Mouse (Mus musculus) heart, embryonic 13.5 days (tissue): ENCODE measurements around the gene Tmem184b. TPM values are rescaled to one million over a fixed set of nuclear protein-coding genes. Genes with fewer than 3 reads are reported as not detected.
A peak's percentile ranks its signal among the peaks of the same experiment; 100 is the strongest.

Experiments used
- ATAC-seq: fragments of 200-750 bp; cut with Nextera tagmentation; 2 replicates; pipeline ENCODE4 v1.8.0; 2017; ENCODE audit warnings: moderate TSS enrichment; ENCODE audit not compliant: insufficient number of reproducible peaks, low FRiP score, low TSS enrichment; ENCODE audit errors: extremely low read depth
- H3K27ac ChIP-seq: fragments of 300-500 bp; sonication (generic); replicated peaks from 2 replicates; pipeline ENCODE4 v1.5.1; 2015; ENCODE audit warnings: moderate library complexity, mild to moderate bottlenecking, inconsistent platforms
- H3K27me3 ChIP-seq: fragments of 300-500 bp; sonication (generic); replicated peaks from 2 replicates; pipeline ENCODE4 v1.6.1; 2015; ENCODE audit warnings: mild to moderate bottlenecking, inconsistent platforms
- H3K36me3 ChIP-seq: fragments of 300-500 bp; sonication (generic); 2 replicates; pipeline ENCODE4 v1.6.1; 2015; ENCODE audit warnings: mild to moderate bottlenecking, inconsistent platforms
- H3K4me1 ChIP-seq: fragments of 300-500 bp; sonication (generic); 2 replicates; pipeline ENCODE4 v1.6.1; 2015; ENCODE audit warnings: inconsistent platforms
- H3K4me2 ChIP-seq: fragments of 300-500 bp; sonication (generic); 2 replicates; pipeline ENCODE4 v1.6.1; 2015; ENCODE audit warnings: inconsistent platforms, mild to moderate bottlenecking, moderate library complexity
- H3K4me3 ChIP-seq: fragments of 300-500 bp; sonication (generic); 2 replicates; pipeline ENCODE4 v1.5.1; 2015; ENCODE audit warnings: moderate library complexity, mild to moderate bottlenecking, inconsistent platforms
- H3K9ac ChIP-seq: fragments of 300-500 bp; sonication (generic); 2 replicates; pipeline ENCODE4 v1.6.1; 2015; ENCODE audit warnings: inconsistent platforms, mild to moderate bottlenecking, moderate library complexity
- H3K9me3 ChIP-seq: fragments of 300-500 bp; sonication (generic); 2 replicates; pipeline ENCODE4 v1.6.1; 2016; ENCODE audit warnings: inconsistent platforms
- WGBS: fragments of 180-500 bp; shearing (Covaris S2); methylation state at CpG from one replicate; pipeline ENCODE4 v1.1.7; 2015; ENCODE audit warnings: mixed read lengths; 5-methylcytosine and 5-hydroxymethylcytosine counted together
- polyA plus RNA-seq: library from polyadenylated mRNA; unstranded; fragments of >200 nt; fragmentation: Nextera tagmentation; extraction: Ambion mirVana; gene quantifications from 2 replicates; pipeline ENCODE4 v1.2.1, GENCODE M21; 2015

The Tmem184b gene
- polyA plus RNA-seq, 1 experiment from 2014 or later = 65.8 TPM

- ATAC-seq = no peak
- H3K27ac ChIP-seq = no peak overlapping the region; the same call in 1 of the 2 replicates
- H3K4me3 ChIP-seq = no peak overlapping the region
- WGBS = 82% methylated on average over 12 of the region's 12 CpGs
- peaks cover 87% of the 10 kb centered on the region for H3K36me3 ChIP-seq
- no peaks in the 10 kb centered on the region for H3K9me3 ChIP-seq
- H3K4me2 ChIP-seq = no peak overlapping the region
- H3K27me3 ChIP-seq = no peaks in the 10 kb centered on the region
- H3K9ac ChIP-seq = peak overlapping the region; percentile 24; the same call in 1 of the 2 replicates
- peaks cover 60% of the 10 kb centered on the region for H3K4me1 ChIP-seq
Observed at GRCm38 (mm10) chr15:79429527-79429926, 26.2 kb upstream of the Tmem184b start.

GRCm38 (mm10) chr15:79428616-79429015, 25.2 kb upstream of the Tmem184b start:
- peaks cover 87% of the 10 kb centered on the region for H3K36me3 ChIP-seq
- 67% methylated on average over 4 of the region's 4 CpGs for WGBS
- no peaks in the 10 kb centered on the region for H3K27me3 ChIP-seq
- no peak overlapping the region for H3K4me3 ChIP-seq
- no peak overlapping the region for H3K9ac ChIP-seq
- no peak overlapping the region for H3K4me2 ChIP-seq
- H3K4me1 ChIP-seq = peaks cover 51% of the 10 kb centered on the region
- no peak for ATAC-seq
- H3K27ac ChIP-seq = no peak overlapping the region
- H3K9me3 ChIP-seq = no peaks in the 10 kb centered on the region

GRCm38 (mm10) chr15:79427516-79427915, 24.1 kb upstream of the Tmem184b start:
- Histone ChIP-seq H3K4me3 (no peak overlapping the region), H3K4me1 (peaks cover 43% of the 10 kb centered on the region), H3K9me3 (no peaks in the 10 kb centered on the region), H3K4me2 (no peak overlapping the region), H3K27ac (peak overlapping the region; percentile 54; the same call in 1 of the 2 replicates), H3K36me3 (peaks cover 97% of the 10 kb centered on the region), H3K27me3 (no peaks in the 10 kb centered on the region), H3K9ac (no peak overlapping the region)
- no peak for ATAC-seq
- WGBS = 67% methylated on average over 6 of the region's 6 CpGs

- WGBS = 63% methylated on average over 11 of the region's 11 CpGs
- Histone ChIP-seq H3K9ac (no peak overlapping the region), H3K4me3 (no peak overlapping the region), H3K36me3 (peaks cover 99% of the 10 kb centered on the region), H3K27me3 (no peaks in the 10 kb centered on the region), H3K9me3 (no peaks in the 10 kb centered on the region), H3K4me2 (no peak overlapping the region), H3K27ac (no peak overlapping the region), H3K4me1 (peaks cover 26% of the 10 kb centered on the region)
- no peak for ATAC-seq
Observed at GRCm38 (mm10) chr15:79425516-79425915, 22.1 kb upstream of the Tmem184b start.

- WGBS = 79% methylated on average over 17 of the region's 17 CpGs
- no peaks in the 10 kb centered on the region for H3K9me3 ChIP-seq
- no peak for ATAC-seq
- no peak overlapping the region for H3K9ac ChIP-seq
- H3K4me3 ChIP-seq = no peak overlapping the region
- peaks cover 100% of the 10 kb centered on the region for H3K36me3 ChIP-seq
- no peak overlapping the region for H3K27ac ChIP-seq
- no peaks in the 10 kb centered on the region for H3K27me3 ChIP-seq
- peaks cover 19% of the 10 kb centered on the region for H3K4me1 ChIP-seq
- no peak overlapping the region for H3K4me2 ChIP-seq
Observed at GRCm38 (mm10) chr15:79424602-79425001, 21.2 kb upstream of the Tmem184b start.

GRCm38 (mm10) chr15:79422715-79423243, 19.4 kb upstream of the Tmem184b start:
- Histone ChIP-seq H3K9me3 (no peaks in the 10 kb centered on the region), H3K36me3 (peaks cover 99% of the 10 kb centered on the region), H3K4me2 (no peak overlapping the region), H3K4me3 (no peak overlapping the region), H3K9ac (0 out of 2 replicates have a peak overlapping the region, but pooled peaks have one; percentile 19), H3K27me3 (no peaks in the 10 kb centered on the region), H3K27ac (no peak overlapping the region), H3K4me1 (peaks cover 12% of the 10 kb centered on the region)
- no peak for ATAC-seq
- 67% methylated on average over 6 of the region's 6 CpGs for WGBS

DNA sequence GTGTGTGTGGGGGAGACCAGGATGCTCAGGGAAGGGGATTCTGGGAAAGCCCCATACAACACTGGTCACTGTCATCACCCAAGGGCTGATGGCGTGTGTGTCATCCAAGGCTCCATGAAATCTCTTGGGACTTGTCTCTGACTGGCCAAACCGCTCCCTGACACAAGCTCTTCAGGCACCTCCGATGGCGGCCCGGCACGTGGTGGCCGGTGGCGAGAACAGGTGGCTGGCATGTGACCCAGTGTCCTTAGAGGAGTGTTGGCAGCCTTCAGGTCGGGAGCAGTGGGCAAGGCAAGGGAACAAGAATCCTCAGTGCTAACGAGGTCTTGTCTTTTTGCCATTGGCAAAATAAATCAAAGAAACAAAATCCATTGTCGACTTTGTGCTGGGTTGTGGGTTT, 15.3 kb upstream of the Tmem184b start:
- WGBS = 86% methylated on average over 11 of the region's 11 CpGs
- H3K27ac ChIP-seq = no peak overlapping the region
- no peak overlapping the region for H3K4me3 ChIP-seq
- H3K9me3 ChIP-seq = no peaks in the 10 kb centered on the region
- H3K4me1 ChIP-seq = peaks cover 14% of the 10 kb centered on the region
- H3K4me2 ChIP-seq = no peak overlapping the region
- ATAC-seq = no peak
- H3K9ac ChIP-seq = no peak overlapping the region
- peaks cover 73% of the 10 kb centered on the region for H3K36me3 ChIP-seq
- no peaks in the 10 kb centered on the region for H3K27me3 ChIP-seq

DNA sequence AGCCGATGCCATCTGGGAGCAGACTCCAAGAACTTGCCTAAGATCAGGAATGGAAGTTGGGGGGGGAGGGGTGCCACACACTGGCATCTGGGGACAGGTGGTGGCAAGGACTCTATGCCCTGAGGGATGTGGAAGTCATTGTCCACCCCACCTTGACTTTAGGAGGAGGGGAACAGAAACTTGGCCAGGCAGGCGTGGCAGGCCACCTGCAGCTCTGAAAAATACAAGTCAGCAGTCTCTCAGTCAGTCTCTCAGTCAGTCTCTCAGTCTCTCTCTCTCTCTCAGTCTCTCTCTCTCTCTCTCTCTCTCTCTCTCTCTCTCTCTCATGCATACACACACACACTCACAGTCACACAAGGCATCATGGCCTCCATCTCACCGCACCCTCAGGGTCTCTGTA, 14.9 kb upstream of the Tmem184b start:
- Histone ChIP-seq H3K4me1 (peaks cover 14% of the 10 kb centered on the region), H3K27ac (no peak overlapping the region), H3K9ac (no peak overlapping the region), H3K4me2 (no peak overlapping the region), H3K27me3 (no peaks in the 10 kb centered on the region), H3K4me3 (no peak overlapping the region), H3K36me3 (peaks cover 68% of the 10 kb centered on the region), H3K9me3 (no peaks in the 10 kb centered on the region)
- WGBS = 93% methylated on average over 3 of the region's 3 CpGs
- no peak for ATAC-seq

GRCm38 (mm10) chr15:79417379-79417778, 14.0 kb upstream of the Tmem184b start:
- peaks cover 60% of the 10 kb centered on the region for H3K36me3 ChIP-seq
- H3K27ac ChIP-seq = no peak overlapping the region
- H3K4me1 ChIP-seq = peaks cover 10% of the 10 kb centered on the region
- no peak overlapping the region for H3K9ac ChIP-seq
- 94% methylated on average over 3 of the region's 3 CpGs for WGBS
- no peak for ATAC-seq
- H3K9me3 ChIP-seq = no peaks in the 10 kb centered on the region
- H3K27me3 ChIP-seq = no peaks in the 10 kb centered on the region
- H3K4me2 ChIP-seq = no peak overlapping the region
- H3K4me3 ChIP-seq = no peak overlapping the region

DNA sequence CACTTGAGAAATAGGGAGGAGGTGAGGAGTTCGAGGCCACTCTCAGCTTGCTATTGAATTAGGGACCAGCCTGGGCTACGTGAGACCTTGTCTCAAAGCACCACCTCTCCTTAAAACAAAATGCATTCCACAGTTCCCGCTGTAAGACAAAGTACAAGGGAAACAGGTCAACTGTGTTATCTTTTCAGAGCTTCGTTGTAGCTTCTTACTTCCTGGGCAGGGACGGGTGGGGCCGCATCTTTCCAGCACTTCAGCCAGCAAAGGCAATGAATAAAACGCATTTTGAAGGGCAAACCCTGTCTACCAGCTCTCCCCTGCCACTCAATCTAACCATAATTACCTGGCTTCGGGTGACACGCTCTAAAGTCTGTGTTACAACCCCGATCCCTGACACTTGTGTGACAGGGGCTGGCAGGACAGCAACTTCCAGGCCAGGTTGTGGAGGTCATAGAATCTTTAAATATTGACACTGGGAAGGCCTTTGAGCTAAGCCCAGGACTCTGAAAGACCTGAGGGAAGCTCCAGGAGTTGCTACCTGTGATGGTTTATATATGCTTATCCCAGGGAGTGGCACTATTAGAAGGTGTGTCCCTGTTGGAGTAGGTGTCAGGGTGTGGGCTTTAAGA, 13.2 kb upstream of the Tmem184b start:
- Histone ChIP-seq H3K4me3 (no peak overlapping the region), H3K4me1 (peaks cover 9% of the 10 kb centered on the region), H3K36me3 (peaks cover 52% of the 10 kb centered on the region), H3K27me3 (no peaks in the 10 kb centered on the region), H3K27ac (no peak overlapping the region), H3K9ac (no peak overlapping the region), H3K9me3 (no peaks in the 10 kb centered on the region), H3K4me2 (no peak overlapping the region)
- no peak for ATAC-seq
- WGBS = 81% methylated on average over 10 of the region's 10 CpGs

DNA sequence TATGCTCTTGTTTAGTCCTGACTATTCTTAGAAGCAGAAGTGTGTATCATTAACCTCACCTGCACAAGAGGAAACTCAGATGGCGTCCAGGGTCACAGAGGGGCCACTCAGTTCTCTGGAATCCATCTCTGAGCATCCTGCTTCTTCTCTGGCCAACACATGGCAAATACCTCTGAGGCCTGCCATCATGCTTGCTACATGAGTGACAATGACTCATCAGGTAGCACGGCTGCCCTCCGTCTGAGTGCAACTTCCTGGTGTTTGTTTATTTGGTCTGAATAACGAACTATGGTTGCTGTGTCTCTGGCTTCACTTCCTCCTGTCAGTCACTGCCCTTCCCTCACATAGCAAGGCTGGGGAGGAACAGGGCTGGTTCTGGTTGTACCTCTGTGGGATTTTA, 11.1 kb upstream of the Tmem184b start:
- Histone ChIP-seq H3K4me1 (peaks cover 9% of the 10 kb centered on the region), H3K9me3 (no peaks in the 10 kb centered on the region), H3K4me2 (no peak overlapping the region), H3K4me3 (no peak overlapping the region), H3K27ac (0 out of 2 replicates have a peak overlapping the region, but pooled peaks have one; percentile 0), H3K27me3 (no peaks in the 10 kb centered on the region), H3K36me3 (peaks cover 31% of the 10 kb centered on the region), H3K9ac (no peak overlapping the region)
- ATAC-seq = no peak
- WGBS = 35% methylated on average over 4 of the region's 4 CpGs

DNA sequence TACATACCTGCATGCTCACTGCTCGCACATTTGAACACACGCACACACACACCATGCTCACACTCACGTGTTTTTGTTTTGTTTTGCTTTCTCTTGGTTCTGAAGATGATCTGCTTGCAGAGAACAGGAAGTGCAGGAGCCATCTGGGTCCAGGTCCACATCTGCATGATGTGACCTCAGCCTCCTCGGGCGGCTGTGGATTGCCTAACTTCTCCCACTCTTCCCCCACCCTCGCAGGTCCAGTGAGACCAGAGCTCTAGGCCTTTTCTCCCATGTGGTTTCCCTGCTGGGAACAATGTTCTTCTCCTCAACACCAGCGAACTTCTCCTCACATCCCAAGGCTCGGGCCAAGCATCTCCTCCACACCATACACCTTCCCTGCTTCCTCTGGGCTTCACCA, 10.4 kb upstream of the Tmem184b start:
- no peaks in the 10 kb centered on the region for H3K9me3 ChIP-seq
- no peak overlapping the region for H3K9ac ChIP-seq
- H3K4me2 ChIP-seq = no peak overlapping the region
- peaks cover 24% of the 10 kb centered on the region for H3K36me3 ChIP-seq
- H3K27ac ChIP-seq = no peak overlapping the region
- 72% methylated on average over 8 of the region's 8 CpGs for WGBS
- H3K4me1 ChIP-seq = peaks cover 16% of the 10 kb centered on the region
- H3K4me3 ChIP-seq = no peak overlapping the region
- no peaks in the 10 kb centered on the region for H3K27me3 ChIP-seq
- ATAC-seq = no peak
